Mouse (Mus musculus): Measurements from ENCODE around the gene Crmp1. TPM values are rescaled to one million over a fixed set of nuclear protein-coding genes. Genes with fewer than 3 reads are reported as not detected.

Crmp1 gene
- polyA plus RNA-seq, 1 experiment, result 0.11 TPM

DNA sequence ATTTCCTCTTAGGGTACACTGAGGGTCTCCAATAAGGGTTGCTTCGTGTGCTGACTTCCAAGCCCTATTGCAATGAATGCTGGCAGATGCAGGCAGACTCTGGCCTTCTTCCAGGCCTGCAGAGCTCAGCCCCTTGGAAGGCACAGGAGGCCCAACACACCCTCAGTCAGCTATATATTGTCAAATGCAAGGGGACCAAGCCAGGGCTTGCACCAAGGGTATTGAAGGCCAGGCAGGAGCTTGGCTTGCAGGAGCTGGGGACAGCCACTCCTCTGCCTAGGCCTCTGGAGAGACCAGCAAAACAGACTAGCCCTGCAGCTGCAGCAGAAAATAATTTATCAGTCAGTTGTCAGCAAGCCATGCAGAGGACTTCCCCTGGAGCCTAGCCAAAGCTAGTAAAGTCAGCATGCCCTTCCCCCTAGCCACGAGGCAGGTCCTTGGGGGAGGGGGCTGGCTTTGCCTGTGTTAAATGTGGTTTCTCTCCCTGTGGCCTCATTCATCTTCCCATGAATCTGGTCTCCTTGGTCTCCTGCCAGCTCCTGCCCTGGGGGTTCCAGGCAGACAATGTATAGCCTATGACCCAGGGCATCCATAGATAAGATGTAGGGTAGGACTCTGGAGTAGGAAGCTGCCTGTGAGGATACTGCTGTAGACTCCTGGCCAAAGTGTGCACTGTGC, 43.6 kb upstream of the Crmp1 start:
- Histone ChIP-seq H3K4me3 (no peak overlapping the region), H3K4me2 (ENCODE audit: low read depth) (no peak overlapping the region), H3ac (ENCODE audit: control insufficient read depth, insufficient read length) (no peak overlapping the region), H3K27me3 (ENCODE audit: control insufficient read depth, insufficient read depth, insufficient read length) (peaks cover 13% of the 10 kb centered on the region), H3K36me3 (ENCODE audit: control insufficient read depth, insufficient read depth) (no peaks in the 10 kb centered on the region), H3K79me2 (ENCODE audit: control insufficient read depth, insufficient read depth) (no peaks in the 10 kb centered on the region)
- TF ChIP-seq SRF (IDR thresholded peaks at IDR 0.05; ENCODE audit: control insufficient read depth, insufficient read length, low read depth) (no peak), MYOD1 (IDR thresholded peaks at IDR 0.05; ENCODE audit: control insufficient read depth in 1 of 3, insufficient read length in 2 of 3, low read depth in 2 of 3) (no peak), E2F4 (IDR thresholded peaks at IDR 0.05; ENCODE audit: insufficient read depth) (no peak), MAX (IDR thresholded peaks at IDR 0.05; ENCODE audit: low read depth) (no peak), POLR2AphosphoS2 (IDR thresholded peaks at IDR 0.05; ENCODE audit: insufficient read length, low read depth) (no peak), MYOG (IDR thresholded peaks at IDR 0.05; ENCODE audit: control insufficient read depth in 1 of 3, insufficient read depth in 1 of 3, insufficient read length in 2 of 3, low read depth in 2 of 3) (no peak), USF1 (IDR thresholded peaks at IDR 0.05; ENCODE audit: low read depth) (no peak), REST (IDR thresholded peaks at IDR 0.05; ENCODE audit: insufficient read depth, insufficient read length) (no peak), TCF12 (IDR thresholded peaks at IDR 0.05; ENCODE audit: insufficient read depth, poor library complexity, severe bottlenecking) (no peak), POLR2A (IDR thresholded peaks at IDR 0.05; ENCODE audit: insufficient read length, low read depth) (no peak), CEBPB (IDR thresholded peaks at IDR 0.05; ENCODE audit: insufficient read depth, poor library complexity, severe bottlenecking) (no peak), TCF3 (IDR thresholded peaks at IDR 0.05; ENCODE audit: insufficient read length, low read depth) (no peak)

DNA sequence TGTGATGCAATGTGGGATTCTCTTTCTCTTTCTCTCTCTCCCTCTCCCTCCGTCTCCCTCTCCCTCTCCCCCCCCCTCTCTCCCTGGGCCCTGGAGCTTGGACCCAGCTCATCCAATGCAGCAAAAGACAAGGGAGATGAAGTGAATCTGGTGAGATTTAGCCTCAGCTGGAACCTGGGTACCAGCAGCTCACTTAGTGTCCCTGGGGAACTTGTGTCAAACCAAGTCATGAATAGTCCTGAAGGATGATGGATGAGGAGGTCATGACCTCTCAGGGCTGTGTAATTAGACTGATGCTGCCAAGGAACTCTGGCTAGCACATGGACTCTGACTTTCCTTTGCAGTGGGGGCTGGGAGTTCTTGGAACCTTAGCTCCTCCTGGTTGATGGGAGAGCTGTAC, 39.5 kb upstream of the Crmp1 start:
- H3K4me2 ChIP-seq (ENCODE audit: low read depth), result no peak overlapping the region
- H3K36me3 ChIP-seq (ENCODE audit: control insufficient read depth, insufficient read depth), result no peaks in the 10 kb centered on the region
- no peaks in the 10 kb centered on the region for H3K79me2 ChIP-seq (ENCODE audit: control insufficient read depth, insufficient read depth)
- no peaks in the 10 kb centered on the region for H3K27me3 ChIP-seq (ENCODE audit: control insufficient read depth, insufficient read depth, insufficient read length)
- no peak overlapping the region for H3K4me3 ChIP-seq
- H3ac ChIP-seq (ENCODE audit: control insufficient read depth, insufficient read length), result no peak overlapping the region
- TF ChIP-seq MAX (IDR thresholded peaks at IDR 0.05; ENCODE audit: low read depth) (no peak), POLR2A (IDR thresholded peaks at IDR 0.05; ENCODE audit: insufficient read length, low read depth) (no peak), TCF12 (IDR thresholded peaks at IDR 0.05; ENCODE audit: insufficient read depth, poor library complexity, severe bottlenecking) (no peak), TCF3 (IDR thresholded peaks at IDR 0.05; ENCODE audit: insufficient read length, low read depth) (no peak), MYOG (IDR thresholded peaks at IDR 0.05; ENCODE audit: control insufficient read depth in 1 of 3, insufficient read depth in 1 of 3, insufficient read length in 2 of 3, low read depth in 2 of 3) (no peak), SRF (IDR thresholded peaks at IDR 0.05; ENCODE audit: control insufficient read depth, insufficient read length, low read depth) (no peak), REST (IDR thresholded peaks at IDR 0.05; ENCODE audit: insufficient read depth, insufficient read length) (no peak), CEBPB (IDR thresholded peaks at IDR 0.05; ENCODE audit: insufficient read depth, poor library complexity, severe bottlenecking) (no peak), MYOD1 (IDR thresholded peaks at IDR 0.05; ENCODE audit: control insufficient read depth in 1 of 3, insufficient read length in 2 of 3, low read depth in 2 of 3) (no peak), E2F4 (IDR thresholded peaks at IDR 0.05; ENCODE audit: insufficient read depth) (no peak), USF1 (IDR thresholded peaks at IDR 0.05; ENCODE audit: low read depth) (no peak), POLR2AphosphoS2 (IDR thresholded peaks at IDR 0.05; ENCODE audit: insufficient read length, low read depth) (no peak)

DNA sequence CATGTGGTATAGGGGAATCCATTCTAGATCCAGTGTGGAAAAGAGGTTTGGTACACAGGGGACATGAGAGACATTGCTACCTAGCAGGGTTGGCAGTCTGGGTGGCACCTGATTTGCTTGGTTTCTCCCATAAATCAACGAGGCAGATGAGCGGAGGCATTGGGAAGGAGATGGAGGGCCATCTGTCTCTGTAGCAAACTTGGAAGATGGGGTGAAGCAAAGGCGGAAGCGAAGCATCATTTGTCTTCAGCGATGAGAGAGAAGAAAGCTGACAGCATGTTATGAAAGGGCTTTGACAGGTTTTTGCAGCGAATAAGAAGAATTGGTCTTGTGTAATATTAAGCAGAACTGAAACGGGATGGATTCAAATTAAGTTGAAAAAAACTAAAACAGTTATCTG, 36.9 kb upstream of the Crmp1 start:
- Histone ChIP-seq H3K79me2 (ENCODE audit: control insufficient read depth, insufficient read depth) (no peaks in the 10 kb centered on the region), H3K4me3 (no peak overlapping the region), H3K27me3 (ENCODE audit: control insufficient read depth, insufficient read depth, insufficient read length) (peaks cover 4% of the 10 kb centered on the region), H3ac (ENCODE audit: control insufficient read depth, insufficient read length) (no peak overlapping the region), H3K4me2 (ENCODE audit: low read depth) (no peak overlapping the region), H3K36me3 (ENCODE audit: control insufficient read depth, insufficient read depth) (no peaks in the 10 kb centered on the region)
- TF ChIP-seq POLR2AphosphoS2 (IDR thresholded peaks at IDR 0.05; ENCODE audit: insufficient read length, low read depth) (no peak), MYOG (IDR thresholded peaks at IDR 0.05; ENCODE audit: control insufficient read depth in 1 of 3, insufficient read depth in 1 of 3, insufficient read length in 2 of 3, low read depth in 2 of 3) (no peak), USF1 (IDR thresholded peaks at IDR 0.05; ENCODE audit: low read depth) (no peak), CEBPB (IDR thresholded peaks at IDR 0.05; ENCODE audit: insufficient read depth, poor library complexity, severe bottlenecking) (no peak), TCF12 (IDR thresholded peaks at IDR 0.05; ENCODE audit: insufficient read depth, poor library complexity, severe bottlenecking) (no peak), REST (IDR thresholded peaks at IDR 0.05; ENCODE audit: insufficient read depth, insufficient read length) (no peak), SRF (IDR thresholded peaks at IDR 0.05; ENCODE audit: control insufficient read depth, insufficient read length, low read depth) (no peak)

DNA sequence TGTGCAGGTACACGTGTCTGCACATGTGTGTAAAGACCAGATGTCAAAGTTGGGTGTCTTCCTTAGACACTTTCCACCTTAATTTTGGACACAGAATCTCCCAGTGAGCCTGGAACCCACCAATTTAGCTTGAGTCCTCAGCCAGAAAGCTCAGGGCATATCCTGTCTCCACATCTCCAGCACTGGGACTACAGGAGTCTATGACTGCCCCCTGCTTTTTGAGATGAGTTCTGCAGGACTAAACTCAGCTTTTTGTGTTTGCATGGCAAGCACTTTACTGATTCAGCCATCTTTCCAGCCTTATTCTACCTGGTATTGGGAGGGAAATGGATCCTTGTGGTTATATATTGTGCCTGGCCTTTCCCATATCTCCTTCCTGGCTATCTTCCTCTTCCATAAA, 36.3 kb upstream of the Crmp1 start:
- Histone ChIP-seq H3K4me3 (no peak overlapping the region), H3ac (ENCODE audit: control insufficient read depth, insufficient read length) (no peak overlapping the region), H3K36me3 (ENCODE audit: control insufficient read depth, insufficient read depth) (no peaks in the 10 kb centered on the region), H3K79me2 (ENCODE audit: control insufficient read depth, insufficient read depth) (no peaks in the 10 kb centered on the region), H3K27me3 (ENCODE audit: control insufficient read depth, insufficient read depth, insufficient read length) (peaks cover 7% of the 10 kb centered on the region), H3K4me2 (ENCODE audit: low read depth) (no peak overlapping the region)
- TF ChIP-seq E2F4 (IDR thresholded peaks at IDR 0.05; ENCODE audit: insufficient read depth) (no peak), SRF (IDR thresholded peaks at IDR 0.05; ENCODE audit: control insufficient read depth, insufficient read length, low read depth) (no peak), TCF12 (IDR thresholded peaks at IDR 0.05; ENCODE audit: insufficient read depth, poor library complexity, severe bottlenecking) (no peak), REST (IDR thresholded peaks at IDR 0.05; ENCODE audit: insufficient read depth, insufficient read length) (no peak), POLR2AphosphoS2 (IDR thresholded peaks at IDR 0.05; ENCODE audit: insufficient read length, low read depth) (no peak), MYOD1 (IDR thresholded peaks at IDR 0.05; ENCODE audit: control insufficient read depth in 1 of 3, insufficient read length in 2 of 3, low read depth in 2 of 3) (no peak), TCF3 (IDR thresholded peaks at IDR 0.05; ENCODE audit: insufficient read length, low read depth) (no peak), CEBPB (IDR thresholded peaks at IDR 0.05; ENCODE audit: insufficient read depth, poor library complexity, severe bottlenecking) (no peak)
